Mouse (Mus musculus): ENCODE data around the gene Sohlh2.
"Not testable (repeated sequence)": the region's sequence is repeated elsewhere in the genome, so short reads cannot be mapped to it uniquely, and the experiment has no call there.

Sohlh2 gene

GRCm38 (mm10) chr3:55181766-55182165, at the start of gene Sohlh2:
Gene Sohlh2, plus strand, starts transcription at chr3:55182028.
- no peak for DNase-seq (ENCODE audit: low spot score)

- no peak for DNase-seq (ENCODE audit: low spot score)
Observed at GRCm38 (mm10) chr3:55137039-55137438, 44.8 kb upstream of the Sohlh2 start, which contains the start of gene Ccdc169. Gene Ccdc169, plus strand, starts transcription at chr3:55137339.

- DNase-seq (ENCODE audit: low spot score) = no peak
Observed at GRCm38 (mm10) chr3:55139837-55140236, 42.0 kb upstream of the Sohlh2 start.

GRCm38 (mm10) chr3:55141401-55141800, 40.4 kb upstream of the Sohlh2 start:
- DNase-seq (ENCODE audit: low spot score) = no peak

GRCm38 (mm10) chr3:55144916-55145315, 36.9 kb upstream of the Sohlh2 start:
- DNase-seq (ENCODE audit: low spot score) = no peak

GRCm38 (mm10) chr3:55146441-55146840, 35.4 kb upstream of the Sohlh2 start:
- no peak for DNase-seq (ENCODE audit: low spot score)

- DNase-seq (ENCODE audit: low spot score) = no peak
Observed at GRCm38 (mm10) chr3:55147156-55147555, 34.7 kb upstream of the Sohlh2 start.

- no peak for DNase-seq (ENCODE audit: low spot score)
Observed at GRCm38 (mm10) chr3:55148091-55148490, 33.7 kb upstream of the Sohlh2 start.

GRCm38 (mm10) chr3:55151656-55152433, 30.0 kb upstream of the Sohlh2 start:
- DNase-seq (ENCODE audit: low spot score) = peak; percentile 25

GRCm38 (mm10) chr3:55152673-55153334, 29.0 kb upstream of the Sohlh2 start:
- no peak for DNase-seq (ENCODE audit: low spot score)

GRCm38 (mm10) chr3:55154163-55154562, 27.7 kb upstream of the Sohlh2 start:
- no peak for DNase-seq (ENCODE audit: low spot score)

GRCm38 (mm10) chr3:55157413-55157812, 24.4 kb upstream of the Sohlh2 start:
- no peak for DNase-seq (ENCODE audit: low spot score)

- no peak for DNase-seq (ENCODE audit: low spot score)
Observed at GRCm38 (mm10) chr3:55161144-55161543, 20.7 kb upstream of the Sohlh2 start.

GRCm38 (mm10) chr3:55163510-55163909, 18.3 kb upstream of the Sohlh2 start:
- no peak for DNase-seq (ENCODE audit: low spot score)

GRCm38 (mm10) chr3:55172478-55172877, 9.3 kb upstream of the Sohlh2 start:
- no peak for DNase-seq (ENCODE audit: low spot score)

- DNase-seq (ENCODE audit: low spot score) = no peak
Observed at GRCm38 (mm10) chr3:55177271-55177670, 4.6 kb upstream of the Sohlh2 start.

- no peak for DNase-seq (ENCODE audit: low spot score)
Observed at GRCm38 (mm10) chr3:55191668-55192067, 9.8 kb downstream of the Sohlh2 start.

- DNase-seq (ENCODE audit: low spot score) = no peak
Observed at GRCm38 (mm10) chr3:55193351-55193750, 11.5 kb downstream of the Sohlh2 start.

GRCm38 (mm10) chr3:55194792-55195191, 13.0 kb downstream of the Sohlh2 start:
- DNase-seq (ENCODE audit: low spot score) = no peak

GRCm38 (mm10) chr3:55195581-55196327, 13.9 kb downstream of the Sohlh2 start:
- DNase-seq (ENCODE audit: low spot score) = no peak

GRCm38 (mm10) chr3:55196328-55196710, 14.5 kb downstream of the Sohlh2 start:
- no peak for DNase-seq (ENCODE audit: low spot score)

GRCm38 (mm10) chr3:55203621-55204020, 21.8 kb downstream of the Sohlh2 start:
- DNase-seq (ENCODE audit: low spot score) = not testable (repeated sequence)

GRCm38 (mm10) chr3:55206413-55206812, 24.6 kb downstream of the Sohlh2 start:
- DNase-seq (ENCODE audit: low spot score) = no peak

Data from ovary, postnatal 10 days (tissue).